Mouse (Mus musculus) embryo, embryonic 11.5 days (tissue): ENCODE measurements around the gene Rere.

Experiments
- DNase-seq: peaks from one replicate; pipeline ENCODE4 v3.0.0-alpha.2; 2012; ENCODE audit warnings: low read depth, low spot score

The Rere gene

GRCm38 (mm10) chr4:150281018-150281761 lies at the start of gene Rere:
Gene Rere, plus strand, starts transcription at chr4:150281646.
- DNase-seq: peak; percentile 96

DNA sequence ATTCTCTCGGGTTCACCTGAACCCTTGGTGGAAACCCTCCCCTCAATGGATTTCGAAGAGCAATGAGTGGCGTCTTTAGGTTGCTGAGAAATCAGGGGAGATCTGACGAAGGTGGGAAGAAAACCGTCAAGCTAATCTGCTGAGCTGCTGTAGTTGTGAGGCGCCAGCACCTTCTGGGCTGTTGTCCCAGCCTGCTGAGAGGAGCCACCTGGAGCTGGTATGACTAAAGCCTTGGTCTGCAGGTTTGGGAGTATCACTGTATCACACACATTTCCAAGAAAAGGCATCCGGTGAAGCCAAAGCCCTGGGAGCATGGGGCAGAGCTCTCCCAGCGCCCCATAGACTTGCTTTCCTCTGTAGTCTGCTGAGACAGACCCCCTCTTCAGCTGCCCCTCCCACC lies 49.6 kb upstream of the Rere start:
- no peak for DNase-seq

GRCm38 (mm10) chr4:150234599-150235327 lies 46.7 kb upstream of the Rere start:
- DNase-seq: no peak

DNA sequence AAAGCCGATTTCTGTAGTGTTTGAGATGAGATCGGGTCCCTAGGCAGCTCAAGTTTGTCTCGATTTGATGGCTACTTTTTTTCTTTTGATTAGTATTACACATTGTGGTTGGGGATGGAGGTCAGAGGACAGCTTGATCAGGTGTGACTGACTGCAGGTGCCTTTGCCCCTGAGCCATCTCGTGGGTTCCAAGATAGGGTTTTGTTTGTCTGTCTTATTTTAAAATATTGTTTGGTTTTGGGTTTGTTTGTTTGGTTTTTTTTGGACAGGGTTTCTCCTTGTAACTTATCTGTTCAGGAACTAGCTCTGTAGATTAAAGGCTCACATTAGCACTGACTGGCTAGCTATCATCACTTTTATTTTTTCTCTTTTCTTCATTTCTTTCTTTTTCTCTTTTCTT lies 45.9 kb upstream of the Rere start:
- DNase-seq: no peak

- no peak for DNase-seq
These were observed 45.4 kb upstream of the Rere start for GRCm38 (mm10) chr4:150236031-150236430.

GRCm38 (mm10) chr4:150236521-150237481 lies 44.6 kb upstream of the Rere start, which contains the start of gene Eno1:
Gene Eno1, plus strand, starts transcription at chr4:150236721.
- peak; percentile 100 for DNase-seq

DNA sequence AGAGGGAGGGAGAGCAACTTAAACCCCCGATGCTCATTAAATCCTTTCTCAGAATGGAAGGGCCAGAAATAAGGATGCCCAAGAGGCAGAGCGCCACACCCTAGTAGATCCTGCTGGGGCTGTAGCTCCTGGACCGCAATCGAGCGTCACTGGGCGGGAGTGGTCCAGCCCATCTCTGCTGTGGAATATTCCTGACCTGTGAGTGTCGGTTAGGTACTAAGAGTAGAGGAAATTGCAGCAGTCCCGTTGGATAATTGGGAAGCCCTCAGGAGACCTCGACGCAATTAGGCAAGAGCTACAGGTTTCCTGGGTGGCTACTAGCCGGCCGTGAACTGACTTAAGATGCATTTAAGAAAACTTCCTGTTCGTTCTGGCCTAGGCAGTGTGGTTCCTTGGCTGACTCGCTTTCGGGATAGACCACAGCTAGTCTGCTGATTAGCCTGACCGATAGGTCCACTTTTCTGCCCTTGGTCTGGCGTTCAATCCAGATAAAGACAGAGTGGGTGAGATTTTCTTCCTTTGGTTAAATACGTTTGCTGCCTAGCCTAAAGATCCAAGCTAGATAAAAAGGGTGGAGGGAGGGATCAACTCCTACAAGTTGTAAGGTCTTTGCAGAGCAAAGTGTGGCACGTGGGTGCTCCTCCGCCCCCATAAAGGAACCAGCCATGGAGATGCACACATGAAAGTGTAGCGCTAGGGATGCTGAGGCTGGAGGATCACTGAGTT lies 43.6 kb upstream of the Rere start:
- no peak for DNase-seq

DNA sequence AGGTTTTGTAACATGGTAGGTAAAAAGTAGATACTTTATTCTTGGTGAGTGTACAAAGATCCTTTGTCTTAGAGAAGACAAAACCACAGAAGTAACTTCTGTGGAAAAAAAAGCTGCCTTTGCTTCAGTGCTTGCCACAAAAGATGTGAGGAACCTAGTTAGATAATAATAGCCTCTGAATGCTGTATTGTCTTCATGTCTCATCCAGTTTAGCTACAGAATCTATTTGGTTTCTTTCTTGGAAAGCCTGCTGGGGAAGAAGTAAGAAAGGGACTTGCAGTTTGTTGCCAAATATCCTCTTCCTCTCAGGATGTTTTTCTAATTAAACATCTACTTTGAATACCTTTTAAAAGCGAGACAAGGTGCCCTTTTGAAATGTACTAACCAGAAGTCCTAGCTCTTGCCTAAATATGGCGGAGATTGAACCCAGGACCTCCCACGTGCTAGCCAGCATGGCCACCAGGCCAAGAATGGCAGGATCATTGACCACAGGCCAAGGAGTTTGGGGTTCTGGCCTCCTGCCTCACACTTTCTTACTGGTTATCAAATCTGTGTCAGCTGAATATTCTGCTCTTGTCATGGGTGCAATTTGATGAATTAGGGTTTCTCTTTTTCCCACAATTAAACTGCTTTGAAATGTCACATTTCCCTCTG lies 42.9 kb upstream of the Rere start:
- no peak for DNase-seq

- DNase-seq: no peak
These were observed 42.4 kb upstream of the Rere start for GRCm38 (mm10) chr4:150239087-150239480.

DNA sequence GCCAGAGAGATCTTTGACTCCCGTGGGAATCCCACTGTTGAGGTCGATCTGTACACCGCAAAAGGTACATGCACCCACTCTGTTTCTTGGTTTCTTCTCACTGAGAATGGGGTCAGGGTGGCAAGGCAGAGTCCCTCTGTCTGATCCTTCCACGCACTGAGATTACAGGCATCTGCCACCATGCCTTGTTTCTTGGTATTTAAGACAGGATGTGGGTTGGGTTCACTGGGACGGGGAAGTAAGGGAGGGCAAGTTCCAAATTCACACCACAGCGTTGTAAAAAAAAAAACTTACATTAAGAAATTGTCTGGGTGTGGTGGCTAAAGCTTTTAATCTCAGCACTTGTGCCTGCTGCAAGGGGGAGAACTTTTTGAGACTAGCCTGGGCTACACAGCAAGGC lies 41.9 kb upstream of the Rere start:
- no peak for DNase-seq

DNA sequence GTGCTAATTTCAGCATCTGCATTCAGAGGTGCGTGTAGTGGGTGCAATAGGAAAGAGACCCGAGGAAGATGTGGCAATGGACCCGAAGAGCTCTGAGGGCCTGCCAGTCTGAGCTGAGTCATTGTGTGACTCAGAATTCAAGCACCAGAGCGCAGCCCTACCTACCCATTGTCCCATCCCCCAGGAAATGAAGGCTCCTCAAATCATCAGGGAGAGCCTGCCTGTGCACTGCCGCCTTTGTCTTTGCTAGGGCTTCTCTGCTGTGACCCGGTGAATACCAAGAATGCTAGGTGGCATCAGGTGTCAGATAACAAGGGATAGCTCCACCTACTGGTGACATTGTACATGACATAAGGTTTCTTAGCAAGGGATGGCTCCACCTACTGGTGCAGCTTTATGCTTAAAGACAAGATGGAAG lies 41.5 kb upstream of the Rere start:
- peak; percentile 91 for DNase-seq

- no peak for DNase-seq
These were observed 41.0 kb upstream of the Rere start for GRCm38 (mm10) chr4:150240381-150240886.

DNA sequence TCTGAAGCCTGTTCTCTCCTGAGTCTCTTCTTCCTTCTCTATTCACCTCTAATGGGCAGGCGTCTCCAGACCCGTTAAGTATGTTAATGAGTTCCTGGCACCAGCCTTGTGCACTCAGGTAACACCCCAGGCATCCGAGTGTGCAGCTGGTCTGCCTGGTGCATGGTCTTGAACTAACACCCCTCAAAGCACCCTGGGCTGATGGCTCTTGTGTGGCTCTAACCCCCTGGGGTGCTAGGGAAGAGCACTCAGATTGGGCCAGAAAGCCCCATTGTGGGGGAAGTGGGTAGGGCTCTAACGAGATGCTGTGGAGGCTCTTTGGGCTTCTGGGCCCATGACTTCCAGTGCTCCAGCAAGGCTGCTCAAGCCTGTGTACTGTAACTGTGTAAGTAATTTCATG lies 39.7 kb upstream of the Rere start:
- DNase-seq: no peak

DNA sequence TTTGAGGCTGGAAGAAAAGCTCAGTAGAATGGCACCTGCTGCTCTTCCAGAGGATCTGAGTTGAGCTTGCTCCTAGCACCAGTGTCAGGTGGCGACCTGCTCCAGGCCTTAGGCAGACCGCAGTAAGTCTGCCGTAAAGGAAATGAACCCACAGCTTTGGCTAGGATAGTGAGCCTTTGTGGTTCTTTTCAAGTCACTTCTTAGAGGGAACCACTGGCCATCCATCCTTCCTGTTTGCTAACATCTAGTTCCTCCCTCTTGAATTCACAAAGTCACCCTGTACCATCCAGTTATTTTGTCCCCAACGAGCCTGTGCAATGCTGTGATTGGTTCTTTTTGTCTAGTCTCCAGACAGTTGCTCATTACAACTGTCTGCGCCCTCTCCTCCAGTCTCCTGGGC lies 38.7 kb upstream of the Rere start:
- DNase-seq: no peak

- no peak for DNase-seq
These were observed 35.6 kb upstream of the Rere start for GRCm38 (mm10) chr4:150245876-150246275.

GRCm38 (mm10) chr4:150248009-150248408 lies 33.4 kb upstream of the Rere start:
- DNase-seq: no peak

- no peak for DNase-seq
These were observed 32.5 kb upstream of the Rere start for GRCm38 (mm10) chr4:150248917-150249316.

GRCm38 (mm10) chr4:150249731-150250270 lies 31.6 kb upstream of the Rere start:
- DNase-seq: no peak

DNA sequence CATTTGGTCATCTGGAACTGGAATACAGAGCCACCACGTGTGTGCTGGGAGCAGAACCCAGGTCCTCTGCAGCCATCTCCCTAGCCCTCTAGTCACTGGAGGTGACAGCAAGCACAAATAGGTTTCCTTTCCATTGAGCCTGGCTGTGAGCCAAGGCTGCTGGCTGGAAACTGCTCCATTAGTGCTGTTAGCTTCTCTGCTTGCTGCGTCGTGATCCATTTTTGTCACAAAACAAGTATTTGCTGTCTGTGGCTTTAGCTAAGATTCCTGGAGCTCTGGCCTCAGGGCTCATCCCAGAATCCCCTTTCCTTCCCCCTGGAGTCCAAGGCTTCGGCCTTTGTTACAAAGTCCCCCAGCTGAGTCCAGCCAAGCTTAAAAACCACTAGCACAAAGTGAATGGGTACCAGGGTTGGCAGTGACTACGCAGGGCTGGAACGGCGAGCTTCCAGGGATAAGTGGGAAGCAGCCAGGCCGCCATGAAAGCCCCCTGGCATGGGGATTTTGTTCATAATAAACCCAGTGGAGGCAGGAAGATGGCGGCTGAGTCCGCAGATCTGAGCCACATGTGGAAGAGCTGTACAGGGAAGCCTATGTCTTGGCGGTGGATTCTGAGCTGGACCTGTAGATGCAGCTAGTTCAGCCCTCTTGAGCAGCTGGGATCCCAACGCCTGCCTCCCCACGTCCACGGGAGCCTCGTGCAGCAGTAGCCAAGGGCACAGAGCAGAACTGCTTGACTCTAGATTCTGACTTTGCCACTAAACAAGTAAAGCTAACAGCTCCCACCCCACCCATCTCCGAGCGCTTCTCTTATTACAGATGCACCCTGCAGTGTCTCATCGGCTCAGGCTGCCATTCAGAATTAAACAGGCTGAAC lies 30.7 kb upstream of the Rere start:
- no peak for DNase-seq
